Mouse (Mus musculus) ES-Bruce4 (cell line): ENCODE measurements around the gene Gm45808. TPM values are rescaled to one million over a fixed set of nuclear protein-coding genes. Genes with fewer than 3 reads are reported as not detected.
A peak's percentile ranks its signal among the peaks of the same experiment; 100 is the strongest.

Experiments used
- H3K27ac ChIP-seq: 2 replicates; pipeline ENCODE4 v1.5.1; 2012; ENCODE audit warnings: low read length, inconsistent platforms; ENCODE audit not compliant: insufficient read depth
- H3K27me3 ChIP-seq: 2 replicates; pipeline ENCODE4 v1.6.1; 2012; ENCODE audit warnings: mild to moderate bottlenecking, low read length, inconsistent platforms; ENCODE audit not compliant: control insufficient read depth, poor library complexity, insufficient read depth, severe bottlenecking
- H3K36me3 ChIP-seq: 2 replicates; pipeline ENCODE4 v1.6.1; 2012; ENCODE audit warnings: inconsistent platforms, mild to moderate bottlenecking, low read length, moderate library complexity; ENCODE audit not compliant: control insufficient read depth, poor library complexity, insufficient read depth, severe bottlenecking
- H3K4me1 ChIP-seq: one replicate; pipeline ENCODE4 v1.8.1; 2011; ENCODE audit warnings: low read length; ENCODE audit not compliant: control insufficient read depth, insufficient read depth
- H3K4me3 ChIP-seq: 2 replicates; pipeline ENCODE4 v1.5.1; 2011; ENCODE audit warnings: low read depth, mild to moderate bottlenecking, low read length
- H3K9ac ChIP-seq: 2 replicates; pipeline ENCODE4 v1.6.1; 2012; ENCODE audit warnings: low read depth, mild to moderate bottlenecking, inconsistent platforms; ENCODE audit not compliant: poor library complexity, severe bottlenecking
- H3K9me3 ChIP-seq: replicated peaks from 2 replicates; pipeline ENCODE4 v1.6.1; 2012; ENCODE audit warnings: mild to moderate bottlenecking, low read length, inconsistent platforms; ENCODE audit not compliant: control insufficient read depth, poor library complexity, insufficient read depth, severe bottlenecking
- CTCF ChIP-seq: IDR thresholded peaks from one replicate; pipeline ENCODE4 v1.8.1; 2011; ENCODE audit warnings: low read depth, low read length
- EP300 ChIP-seq: IDR thresholded peaks from 2 replicates; pipeline ENCODE4 v1.6.1; 2011; ENCODE audit warnings: low read depth, low read length; ENCODE audit not compliant: insufficient read depth
- POLR2A ChIP-seq: IDR thresholded peaks from one replicate; pipeline ENCODE4 v1.8.1; 2011; ENCODE audit warnings: low read length; ENCODE audit not compliant: insufficient read depth
- polyA plus RNA-seq: library from polyadenylated mRNA; stranded (reverse); fragments of >200 nt; gene quantifications from 2 replicates; pipeline ENCODE4 v1.2.4, GENCODE M21; 2011; ENCODE audit warnings: low read depth; ENCODE audit not compliant: missing spikeins, insufficient read depth, insufficient read length

The Gm45808 gene
- polyA plus RNA-seq, 1 experiment: not detected

GRCm38 (mm10) chr7:45449974-45450373, 36.6 kb downstream of the Gm45808 start:
- H3K27ac ChIP-seq: peak overlapping the region; percentile 79
- no peaks in the 10 kb centered on the region for H3K9me3 ChIP-seq
- 0 out of 2 replicates have a peak overlapping the region, but pooled peaks have one; percentile 9 for H3K9ac ChIP-seq
- no peak overlapping the region for H3K4me3 ChIP-seq
- no peak for TF ChIP-seq CTCF
- no peak for TF ChIP-seq EP300
- no peak for TF ChIP-seq POLR2A
- 0 out of 2 replicates have a peak, but pooled peaks cover 5% of the 10 kb centered on the region for H3K36me3 ChIP-seq
- peaks cover 3% of the 10 kb centered on the region for H3K4me1 ChIP-seq
- H3K27me3 ChIP-seq: no peaks in the 10 kb centered on the region

GRCm38 (mm10) chr7:45447325-45447990, 39.2 kb downstream of the Gm45808 start:
- H3K4me1 ChIP-seq: peaks cover 3% of the 10 kb centered on the region
- 0 out of 2 replicates have a peak, but pooled peaks cover 7% of the 10 kb centered on the region for H3K36me3 ChIP-seq
- peak overlapping the region; percentile 85 for H3K27ac ChIP-seq
- no peaks in the 10 kb centered on the region for H3K9me3 ChIP-seq
- H3K9ac ChIP-seq: peak overlapping the region; percentile 24
- no peaks in the 10 kb centered on the region for H3K27me3 ChIP-seq
- H3K4me3 ChIP-seq: peak overlapping the region; percentile 62
- TF ChIP-seq POLR2A (no peak), EP300 (no peak), CTCF (peak; percentile 75)

- Histone ChIP-seq H3K4me3 (no peak overlapping the region), H3K27me3 (no peaks in the 10 kb centered on the region), H3K4me1 (peaks cover 3% of the 10 kb centered on the region), H3K9me3 (no peaks in the 10 kb centered on the region), H3K36me3 (0 out of 2 replicates have a peak, but pooled peaks cover 2% of the 10 kb centered on the region), H3K27ac (no peak overlapping the region), H3K9ac (no peak overlapping the region)
- TF ChIP-seq POLR2A (no peak), CTCF (no peak), EP300 (no peak)
These were observed 40.0 kb downstream of the Gm45808 start for GRCm38 (mm10) chr7:45446589-45446988.

- TF ChIP-seq CTCF (no peak), EP300 (no peak), POLR2A (no peak)
- Histone ChIP-seq H3K9me3 (no peaks in the 10 kb centered on the region), H3K27ac (no peak overlapping the region), H3K36me3 (0 out of 2 replicates have a peak, but pooled peaks cover 2% of the 10 kb centered on the region), H3K4me3 (no peak overlapping the region), H3K9ac (no peak overlapping the region), H3K4me1 (no peaks in the 10 kb centered on the region), H3K27me3 (no peaks in the 10 kb centered on the region)
These were observed 42.8 kb downstream of the Gm45808 start for GRCm38 (mm10) chr7:45443526-45444420.

- Histone ChIP-seq H3K27ac (0 out of 2 replicates have a peak within 1 kb of the TSS, but pooled peaks have one; percentile 2), H3K9ac (peak within 1 kb of the TSS; percentile 29; the same call in 1 of the 2 replicates)
- TF ChIP-seq POLR2A (no peak), CTCF (peak; percentile 63)
These were observed 48.9 kb downstream of the Gm45808 start, which contains the start of gene Ruvbl2 for GRCm38 (mm10) chr7:45437521-45438276. Ruvbl2 (minus strand) TSS chr7:45438096.

More at GRCm38 (mm10) chr7:45437521-45438276, 48.9 kb downstream of the Gm45808 start, which contains the start of gene Ruvbl2:
- H3K4me3 ChIP-seq: peak within 1 kb of the TSS; percentile 41
- H3K27me3 ChIP-seq: no peaks in the 10 kb centered on the region
- peaks cover 8% of the 10 kb centered on the region for H3K4me1 ChIP-seq
- H3K36me3 ChIP-seq: no peaks in the 10 kb centered on the region
- no peaks in the 10 kb centered on the region for H3K9me3 ChIP-seq
